Mouse (Mus musculus) bone marrow, adult 2 months (tissue): ENCODE data around the gene Scyl2. TPM values are rescaled to one million over a fixed set of nuclear protein-coding genes. Genes with fewer than 3 reads are reported as not detected.
"Not testable (repeated sequence)": the region's sequence is repeated elsewhere in the genome, so short reads cannot be mapped to it uniquely, and the experiment has no call there.

Experiments used
- H3K27ac ChIP-seq: fragments of 200-500 bp; 2 replicates; pipeline ENCODE4 v1.5.1; 2012; ENCODE audit warnings: low read depth, mild to moderate bottlenecking, control low read depth, inconsistent platforms, low read length; ENCODE audit not compliant: control insufficient read depth, poor library complexity, insufficient read depth
- H3K4me1 ChIP-seq: fragments of 200-500 bp; 2 replicates; pipeline ENCODE4 v1.6.1; 2011; ENCODE audit warnings: low read length; ENCODE audit not compliant: control insufficient read depth, insufficient read depth
- H3K4me3 ChIP-seq: fragments of 200-500 bp; replicated peaks from 2 replicates; pipeline ENCODE3; 2011; ENCODE audit warnings: mild to moderate bottlenecking, low read depth, low read length, control low read depth; ENCODE audit not compliant: control insufficient read depth
- CTCF ChIP-seq: fragments of 200-500 bp; IDR thresholded peaks from 2 replicates; pipeline ENCODE4 v1.5.1; 2011; ENCODE audit warnings: low read length, control low read depth; ENCODE audit not compliant: control insufficient read depth, insufficient read depth
- POLR2A ChIP-seq: fragments of 200-500 bp; IDR thresholded peaks from 2 replicates; pipeline ENCODE4 v1.6.1; 2011; ENCODE audit warnings: low read depth, mild to moderate bottlenecking, control low read depth, low read length, borderline replicate concordance; ENCODE audit not compliant: control insufficient read depth
- WGBS: fragments of 180-500 bp; shearing (Covaris S2); methylation state at CpG from one replicate; pipeline ENCODE4 v1.1.7; 2018; 5-methylcytosine and 5-hydroxymethylcytosine counted together
- polyA plus RNA-seq: library from polyadenylated mRNA; stranded (reverse); fragments of >200 nt; gene quantifications from 2 replicates; pipeline ENCODE4 v1.2.4, GENCODE M21; 2011; ENCODE audit warnings: low replicate concordance; ENCODE audit not compliant: missing spikeins, insufficient read depth, insufficient read length

Gene Scyl2
- polyA plus RNA-seq, 1 experiment: 11.8 TPM

DNA sequence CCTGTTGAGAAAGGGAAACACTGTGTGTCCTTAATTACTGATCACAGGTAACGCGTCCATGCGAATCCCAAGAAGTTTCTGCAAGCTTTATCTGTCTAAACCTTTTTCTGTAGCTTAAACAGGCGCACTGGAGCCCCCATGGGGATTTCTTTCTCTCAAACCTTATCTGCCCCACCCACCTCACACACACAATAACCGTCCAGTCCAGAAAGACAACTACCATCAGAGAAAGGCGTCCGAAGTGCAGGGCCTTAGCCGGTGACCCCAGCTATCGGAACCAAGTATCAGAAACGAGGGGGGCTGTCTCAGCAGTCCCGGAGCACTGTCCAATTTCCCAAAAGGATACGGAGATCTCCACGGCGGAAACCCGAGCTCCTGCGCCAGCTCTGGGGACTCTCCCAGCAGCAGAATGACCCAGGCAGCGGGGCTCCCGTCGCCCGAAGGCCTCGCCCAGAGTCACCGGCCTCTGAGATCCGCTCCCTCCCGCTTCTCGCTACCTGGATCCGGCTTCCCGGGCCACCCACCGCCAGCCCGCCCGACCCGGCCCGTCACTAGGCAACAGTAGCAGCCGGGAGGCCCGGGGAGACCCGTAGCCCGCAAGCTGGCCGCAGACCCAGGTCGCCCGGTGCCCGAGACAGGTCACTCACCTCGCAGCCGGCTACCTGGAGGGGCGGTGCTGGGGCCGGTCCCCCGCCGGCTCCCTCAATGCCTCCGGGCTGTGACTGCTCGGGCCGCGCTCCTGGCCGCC is 520 bp downstream of the Scyl2 start:
- Histone ChIP-seq H3K4me3 (peak overlapping the region; percentile 74), H3K27ac (peak overlapping the region; percentile 72), H3K4me1 (no peaks in the 10 kb centered on the region; the same call in 1 of the 2 replicates)
- TF ChIP-seq CTCF (no peak), POLR2A (no peak)
- WGBS: 2% methylated on average over 51 of the region's 51 CpGs

DNA sequence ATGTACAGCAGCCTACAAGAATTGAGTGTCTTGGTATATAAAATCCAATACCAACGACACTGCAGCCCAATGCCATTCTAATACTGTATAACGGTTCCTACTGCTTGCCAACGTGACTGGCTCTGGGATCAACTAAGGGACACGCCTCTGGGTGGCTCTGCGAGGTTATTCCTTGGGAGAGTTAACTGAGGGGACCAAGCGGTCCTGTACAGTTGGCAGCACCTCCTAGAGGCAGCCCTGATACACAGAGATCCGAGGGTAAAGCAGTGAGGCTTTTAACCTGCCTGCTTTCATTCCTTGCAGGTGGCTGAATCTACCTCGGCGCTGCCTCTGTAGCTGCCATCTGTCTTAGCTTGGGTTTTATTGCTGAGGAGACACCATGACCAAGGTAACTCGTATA is 3.1 kb downstream of the Scyl2 start:
- H3K4me1 ChIP-seq: no peaks in the 10 kb centered on the region; the same call in 1 of the 2 replicates
- no peak for TF ChIP-seq CTCF
- TF ChIP-seq POLR2A: no peak
- WGBS: 87% methylated on average over 10 of the region's 10 CpGs

DNA sequence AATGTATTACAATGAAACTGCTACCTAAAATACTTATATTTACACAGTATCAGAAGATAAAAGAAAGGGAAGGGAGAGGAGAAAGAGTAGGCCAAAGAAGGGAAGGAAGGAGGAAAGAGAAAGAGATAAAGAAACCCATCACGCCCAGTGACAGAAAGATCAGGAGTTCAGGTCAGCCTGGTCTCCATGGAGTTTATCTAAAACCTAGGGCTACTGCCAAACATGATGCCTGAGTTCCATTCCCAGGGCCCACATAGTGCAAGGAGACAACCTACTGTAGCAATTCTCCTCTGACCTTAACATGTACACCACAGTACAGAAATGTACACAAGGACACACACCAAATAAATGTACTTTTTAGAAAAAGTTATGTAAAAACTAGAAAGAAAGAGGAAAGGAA is 3.9 kb downstream of the Scyl2 start:
- TF ChIP-seq CTCF (no peak), POLR2A (no peak)
- Histone ChIP-seq H3K4me3 (no peak overlapping the region), H3K4me1 (no peaks in the 10 kb centered on the region; the same call in 1 of the 2 replicates), H3K27ac (no peak overlapping the region)
- 74% methylated on average over 1 of the region's 1 CpGs for WGBS

More for the DNA sequence above, 3.1 kb downstream of the Scyl2 start:
- no peak overlapping the region for H3K27ac ChIP-seq
- no peak overlapping the region for H3K4me3 ChIP-seq

DNA sequence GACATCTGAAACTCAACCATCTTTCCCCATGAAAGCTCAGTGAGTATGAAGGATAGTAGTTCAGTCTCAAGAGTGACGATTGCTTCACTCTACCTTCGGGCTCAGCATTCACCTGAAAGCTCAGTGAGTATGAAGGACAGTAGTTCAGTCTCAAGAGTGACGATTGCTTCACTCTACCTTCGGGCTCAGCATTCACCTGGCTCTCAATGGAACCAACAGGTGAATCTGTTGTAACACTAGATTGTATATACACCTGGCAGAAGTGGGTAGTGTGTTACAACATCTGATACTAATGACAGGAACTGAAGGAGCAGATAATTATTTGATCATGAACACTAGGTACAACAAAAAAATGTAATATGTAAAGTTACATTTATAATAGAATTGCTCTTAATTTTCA is 4.4 kb downstream of the Scyl2 start:
- Histone ChIP-seq H3K27ac (no peak overlapping the region), H3K4me1 (no peaks in the 10 kb centered on the region; the same call in 1 of the 2 replicates), H3K4me3 (no peak overlapping the region)
- TF ChIP-seq POLR2A (no peak), CTCF (no peak)
- WGBS: 82% methylated on average over 4 of the region's 4 CpGs

GRCm38 (mm10) chr10:89680517-89680916 is 5.6 kb downstream of the Scyl2 start:
- no peak overlapping the region for H3K4me3 ChIP-seq
- H3K27ac ChIP-seq: no peak overlapping the region
- TF ChIP-seq POLR2A: no peak
- no peak for TF ChIP-seq CTCF
- H3K4me1 ChIP-seq: no peaks in the 10 kb centered on the region; the same call in 1 of the 2 replicates
- 50% methylated on average over 3 of the region's 3 CpGs for WGBS

DNA sequence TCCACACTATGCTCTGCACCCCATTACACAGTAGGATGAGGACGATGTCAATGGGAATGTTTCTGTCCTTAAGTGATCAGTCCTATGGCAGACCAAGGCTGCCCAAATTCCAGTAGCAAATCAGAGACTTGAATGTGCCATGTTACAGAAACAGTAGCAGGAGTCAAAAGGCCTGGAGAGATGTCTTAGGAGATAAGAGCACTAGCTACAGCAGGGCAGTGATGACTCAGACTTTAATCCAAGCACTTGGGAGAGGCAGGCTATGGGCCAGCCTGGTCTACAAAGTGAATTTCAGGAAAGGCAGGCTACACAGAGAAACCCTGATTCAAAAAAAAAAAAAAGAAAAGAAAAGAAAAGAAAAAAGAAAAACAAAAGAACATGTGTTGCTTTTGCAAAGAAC is 6.6 kb downstream of the Scyl2 start:
- 95% methylated on average over 1 of the region's 1 CpGs for WGBS
- Histone ChIP-seq H3K4me1 (no peaks in the 10 kb centered on the region; the same call in 1 of the 2 replicates), H3K4me3 (no peak overlapping the region), H3K27ac (no peak overlapping the region)
- no peak for TF ChIP-seq POLR2A
- no peak for TF ChIP-seq CTCF

GRCm38 (mm10) chr10:89678054-89678453 is 8.0 kb downstream of the Scyl2 start:
- WGBS: 84% methylated on average over 4 of the region's 4 CpGs
- H3K4me3 ChIP-seq: no peak overlapping the region
- H3K27ac ChIP-seq: no peak overlapping the region
- TF ChIP-seq POLR2A: no peak
- no peak for TF ChIP-seq CTCF
- no peaks in the 10 kb centered on the region for H3K4me1 ChIP-seq

- 85% methylated on average over 4 of the region's 4 CpGs for WGBS
- TF ChIP-seq POLR2A (no peak), CTCF (no peak)
- Histone ChIP-seq H3K4me3 (no peak overlapping the region), H3K4me1 (no peaks in the 10 kb centered on the region), H3K27ac (no peak overlapping the region)
These were observed 9.5 kb downstream of the Scyl2 start for GRCm38 (mm10) chr10:89676609-89677008.

DNA sequence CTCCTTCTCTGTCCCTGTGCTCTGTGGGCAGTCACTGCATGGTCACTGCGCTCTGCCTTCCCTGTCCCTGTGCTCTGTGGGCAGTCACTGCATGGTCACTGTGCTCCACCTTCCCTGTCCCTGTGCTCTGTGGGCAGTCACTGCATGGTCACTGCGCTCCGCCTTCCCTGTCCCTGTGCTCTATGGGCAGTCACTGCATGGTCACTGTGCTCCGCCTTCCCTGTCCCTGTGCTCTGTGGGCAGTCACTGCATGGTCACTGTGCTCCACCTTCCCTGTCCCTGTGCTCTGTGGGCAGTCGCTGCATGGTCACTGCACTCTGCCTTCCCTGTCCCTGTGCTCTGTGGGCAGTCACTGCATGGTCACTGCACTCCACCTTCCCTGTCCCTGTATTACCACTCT is 15.7 kb downstream of the Scyl2 start:
- not testable (repeated sequence) for H3K4me1 ChIP-seq, H3K4me3 ChIP-seq, H3K27ac ChIP-seq
- 94% methylated on average over 5 of the region's 5 CpGs for WGBS

- Histone ChIP-seq H3K4me3 (no peak overlapping the region), H3K27ac (no peak overlapping the region), H3K4me1 (no peaks in the 10 kb centered on the region)
- TF ChIP-seq CTCF (no peak), POLR2A (no peak)
- 90% methylated on average over 7 of the region's 7 CpGs for WGBS
These were observed 18.5 kb downstream of the Scyl2 start for GRCm38 (mm10) chr10:89667571-89667970.
